Mouse (Mus musculus): ENCODE data around the gene Selenon. TPM values are rescaled to one million over a fixed set of nuclear protein-coding genes. Genes with fewer than 3 reads are reported as not detected.
"Not testable (repeated sequence)": the region's sequence is repeated elsewhere in the genome, so short reads cannot be mapped to it uniquely, and the experiment has no call there.

Gene Selenon
- polyA plus RNA-seq, 2 experiments: 48.5 to 68.5 TPM

- 80% methylated on average over 12 of the region's 12 CpGs for WGBS
- ATAC-seq (ENCODE audit: low FRiP score, low read depth) (no peak), DNase-seq (ENCODE audit: low spot score) (no peak)
- Histone ChIP-seq H3K27me3 (ENCODE audit: control insufficient read depth, insufficient read depth, low read length) (no peaks in the 10 kb centered on the region), H3K4me2 (replicated peaks; ENCODE audit: low read depth, low read length, severe bottlenecking) (no peak overlapping the region), H3K36me3 (ENCODE audit: control insufficient read depth, insufficient read depth, low read length) (no peaks in the 10 kb centered on the region), H3K9me3 (ENCODE audit: control insufficient read depth, low read length) (no peaks in the 10 kb centered on the region), H3K9ac (ENCODE audit: low read depth, low read length, severe bottlenecking) (no peak overlapping the region), H3K4me3 (replicated peaks; ENCODE audit: low read length) (no peak overlapping the region), H3K4me1 (ENCODE audit: control insufficient read depth, insufficient read depth, low read length) (peaks cover 15% of the 10 kb centered on the region), H3K27ac (replicated peaks; ENCODE audit: low read depth, low read length) (no peak overlapping the region)
- no peak for TF ChIP-seq POLR2A (IDR thresholded peaks at IDR 0.05; ENCODE audit: borderline replicate concordance, extremely low read depth, insufficient read depth, insufficient read length)
Observed at GRCm38 (mm10) chr4:134497986-134498731, 53.8 kb downstream of the Selenon start.

GRCm38 (mm10) chr4:134497223-134497622, 54.7 kb downstream of the Selenon start:
- no peak for TF ChIP-seq POLR2A (IDR thresholded peaks at IDR 0.05; ENCODE audit: borderline replicate concordance, extremely low read depth, insufficient read depth, insufficient read length)
- peak overlapping the region; percentile 97 for H3K4me2 ChIP-seq (replicated peaks; ENCODE audit: low read depth, low read length, severe bottlenecking)
- no peaks in the 10 kb centered on the region for H3K36me3 ChIP-seq (ENCODE audit: control insufficient read depth, insufficient read depth, low read length)
- H3K9me3 ChIP-seq (ENCODE audit: control insufficient read depth, low read length): no peaks in the 10 kb centered on the region
- DNase-seq (ENCODE audit: low spot score) (no peak), ATAC-seq (ENCODE audit: low FRiP score, low read depth) (0 out of 2 replicates have a peak, but pooled peaks have one; percentile 20)
- H3K27ac ChIP-seq (replicated peaks; ENCODE audit: low read depth, low read length): no peak overlapping the region
- 13% methylated on average over 6 of the region's 6 CpGs for WGBS
- H3K9ac ChIP-seq (ENCODE audit: low read depth, low read length, severe bottlenecking): peak overlapping the region; percentile 67
- H3K27me3 ChIP-seq (ENCODE audit: control insufficient read depth, insufficient read depth, low read length): no peaks in the 10 kb centered on the region
- H3K4me1 ChIP-seq (ENCODE audit: control insufficient read depth, insufficient read depth, low read length): peaks cover 15% of the 10 kb centered on the region
- H3K4me3 ChIP-seq (replicated peaks; ENCODE audit: low read length): peak overlapping the region; percentile 50

GRCm38 (mm10) chr4:134496595-134497210, 55.3 kb downstream of the Selenon start, which contains the start of gene Paqr7:
Paqr7 (plus strand) TSS chr4:134496697.
- H3K4me3 ChIP-seq (replicated peaks; ENCODE audit: low read length): peak within 1 kb of the TSS; percentile 50
- 2% methylated on average over 32 of the region's 35 CpGs for WGBS
- no peak within 1 kb of the TSS for H3K27ac ChIP-seq (replicated peaks; ENCODE audit: low read depth, low read length)
- peak within 1 kb of the TSS; percentile 67 for H3K9ac ChIP-seq (ENCODE audit: low read depth, low read length, severe bottlenecking)
- H3K4me1 ChIP-seq (ENCODE audit: control insufficient read depth, insufficient read depth, low read length): peaks cover 15% of the 10 kb centered on the region
- no peaks in the 10 kb centered on the region for H3K9me3 ChIP-seq (ENCODE audit: control insufficient read depth, low read length)
- TF ChIP-seq POLR2A (IDR thresholded peaks at IDR 0.05; ENCODE audit: borderline replicate concordance, extremely low read depth, insufficient read depth, insufficient read length): 0 out of 2 replicates have a peak, but pooled peaks have one; percentile 31
- ATAC-seq (ENCODE audit: low FRiP score, low read depth) (peak; percentile 39; the same call in 1 of the 2 replicates), DNase-seq (ENCODE audit: low spot score) (peak; percentile 30)
- no peaks in the 10 kb centered on the region for H3K27me3 ChIP-seq (ENCODE audit: control insufficient read depth, insufficient read depth, low read length)
- H3K4me2 ChIP-seq (replicated peaks; ENCODE audit: low read depth, low read length, severe bottlenecking): peak within 1 kb of the TSS; percentile 97
- no peaks in the 10 kb centered on the region for H3K36me3 ChIP-seq (ENCODE audit: control insufficient read depth, insufficient read depth, low read length)

- DNase-seq (ENCODE audit: low spot score) (no peak), ATAC-seq (ENCODE audit: low FRiP score, low read depth) (no peak)
- Histone ChIP-seq H3K9ac (ENCODE audit: low read depth, low read length, severe bottlenecking) (no peak overlapping the region), H3K27me3 (ENCODE audit: control insufficient read depth, insufficient read depth, low read length) (no peaks in the 10 kb centered on the region), H3K27ac (replicated peaks; ENCODE audit: low read depth, low read length) (no peak overlapping the region), H3K4me1 (ENCODE audit: control insufficient read depth, insufficient read depth, low read length) (peaks cover 15% of the 10 kb centered on the region), H3K36me3 (ENCODE audit: control insufficient read depth, insufficient read depth, low read length) (no peaks in the 10 kb centered on the region), H3K9me3 (ENCODE audit: control insufficient read depth, low read length) (no peaks in the 10 kb centered on the region), H3K4me3 (replicated peaks; ENCODE audit: low read length) (no peak overlapping the region), H3K4me2 (replicated peaks; ENCODE audit: low read depth, low read length, severe bottlenecking) (no peak overlapping the region)
- TF ChIP-seq POLR2A (IDR thresholded peaks at IDR 0.05; ENCODE audit: borderline replicate concordance, extremely low read depth, insufficient read depth, insufficient read length): no peak
- WGBS: 75% methylated on average over 5 of the region's 5 CpGs
Observed at GRCm38 (mm10) chr4:134495546-134495923, 56.4 kb downstream of the Selenon start.

GRCm38 (mm10) chr4:134494780-134495545, 57.0 kb downstream of the Selenon start:
- Histone ChIP-seq H3K27ac (replicated peaks; ENCODE audit: low read depth, low read length) (no peak overlapping the region), H3K27me3 (ENCODE audit: control insufficient read depth, insufficient read depth, low read length) (no peaks in the 10 kb centered on the region), H3K9ac (ENCODE audit: low read depth, low read length, severe bottlenecking) (0 out of 2 replicates have a peak overlapping the region, but pooled peaks have one; percentile 28), H3K36me3 (ENCODE audit: control insufficient read depth, insufficient read depth, low read length) (no peaks in the 10 kb centered on the region), H3K4me2 (replicated peaks; ENCODE audit: low read depth, low read length, severe bottlenecking) (no peak overlapping the region), H3K9me3 (ENCODE audit: control insufficient read depth, low read length) (no peaks in the 10 kb centered on the region), H3K4me3 (replicated peaks; ENCODE audit: low read length) (no peak overlapping the region), H3K4me1 (ENCODE audit: control insufficient read depth, insufficient read depth, low read length) (peaks cover 15% of the 10 kb centered on the region)
- 63% methylated on average over 16 of the region's 16 CpGs for WGBS
- ATAC-seq (ENCODE audit: low FRiP score, low read depth): peak; percentile 45; the same call in 1 of the 2 replicates
- TF ChIP-seq POLR2A (IDR thresholded peaks at IDR 0.05; ENCODE audit: borderline replicate concordance, extremely low read depth, insufficient read depth, insufficient read length): no peak
- DNase-seq (ENCODE audit: low spot score): peak; percentile 27

GRCm38 (mm10) chr4:134494161-134494560, 57.8 kb downstream of the Selenon start:
- WGBS: 89% methylated on average over 6 of the region's 6 CpGs

More at GRCm38 (mm10) chr4:134494161-134494560, 57.8 kb downstream of the Selenon start:
- not testable (repeated sequence) for H3K9ac ChIP-seq (ENCODE audit: low read depth, low read length, severe bottlenecking); H3K4me3 ChIP-seq (replicated peaks; ENCODE audit: low read length); H3K36me3 ChIP-seq (ENCODE audit: control insufficient read depth, insufficient read depth, low read length); H3K27me3 ChIP-seq (ENCODE audit: control insufficient read depth, insufficient read depth, low read length); H3K4me2 ChIP-seq (replicated peaks; ENCODE audit: low read depth, low read length, severe bottlenecking); H3K27ac ChIP-seq (replicated peaks; ENCODE audit: low read depth, low read length); H3K9me3 ChIP-seq (ENCODE audit: control insufficient read depth, low read length); DNase-seq (ENCODE audit: low spot score); ATAC-seq (ENCODE audit: low FRiP score, low read depth)
- peaks cover 15% of the 10 kb centered on the region for H3K4me1 ChIP-seq (ENCODE audit: control insufficient read depth, insufficient read depth, low read length)

All from limb, embryonic 14.5 days (tissue).